Comparison of ENCODE assay signal across 8 mouse cellular contexts in genomic region chr14:122912137-122912536, GRCm38 (mm10). TPM values are rescaled to one million over a fixed set of nuclear protein-coding genes. Genes with fewer than 3 reads are reported as not detected.
DNase-seq lines count a peak whose midpoint lies in the region; ATAC-seq and TF ChIP-seq lines count a peak whose summit lies in the region.

No protein-coding gene starts in this region.

- H3K4me1 ChIP-seq in heart, embryonic 15.5 days (replicated peaks): peaks cover 12% of the 10 kb centered on the region
- peaks cover 0 to 4% of the 10 kb centered on the region in 2 experiments; a peak in 2 of 4 replicates for H3K4me1 ChIP-seq in ES-E14 (ENCODE audit: control insufficient read depth in 2 of 2, insufficient read depth in 2 of 2, low read length in 2 of 2, poor library complexity in 1 of 2)
- 0 out of 2 replicates have a peak, but pooled peaks cover 4% of the 10 kb centered on the region for H3K4me1 ChIP-seq in forebrain, embryonic 16.5 days (replicated peaks; ENCODE audit: control insufficient read depth, insufficient read depth, low read length)

- no peak for DNase-seq in heart, adult 8-10 months (ENCODE audit: low spot score)
- no peak for DNase-seq in ES-E14 (ENCODE audit: low read depth, low spot score)
- no peak for DNase-seq in embryo, embryonic 11 days
- DNase-seq in thymus, postnatal 10 days (ENCODE audit: low spot score in 2 of 2): no peak
- DNase-seq in adrenal gland, adult 2 months: no peak

- H3K27me3 ChIP-seq in heart, embryonic 15.5 days: no peaks in the 10 kb centered on the region
- H3K27me3 ChIP-seq in forebrain, embryonic 16.5 days (replicated peaks; ENCODE audit: control insufficient read depth, insufficient read depth, low read length): peaks cover 6% of the 10 kb centered on the region; the same call in 1 of the 2 replicates

- no peak overlapping the region; the same call in 1 of the 2 replicates for H3K9ac ChIP-seq in heart, embryonic 15.5 days
- H3K9ac ChIP-seq in ES-E14 (ENCODE audit: insufficient read depth, low read depth, low read length, poor library complexity, severe bottlenecking): no peak overlapping the region
- H3K9ac ChIP-seq in forebrain, embryonic 16.5 days (replicated peaks; ENCODE audit: low read depth, low read length): no peak overlapping the region

- no peak overlapping the region for H3K27ac ChIP-seq in heart, embryonic 15.5 days
- H3K27ac ChIP-seq in ES-E14 (ENCODE audit: insufficient read depth, low read depth, low read length, poor library complexity, severe bottlenecking) (no peak overlapping the region), macrophage (no peak overlapping the region)
- H3K27ac ChIP-seq in forebrain, embryonic 16.5 days (ENCODE audit: low read length): no peak overlapping the region

- in situ Hi-C loops in ES-E14 (cut with MboI; ENCODE audit: low sequenced_read_pairs in 2 of 2, unreplicated experiment in 2 of 2): no loop called here

- WGBS in heart, embryonic 15.5 days: 67% methylated on average over 1 of the region's 1 CpGs
- 47% methylated on average over 1 of the region's 1 CpGs for WGBS in forebrain, embryonic 16.5 days
- 82% methylated on average over 1 of the region's 1 CpGs for WGBS in macrophage (ENCODE audit: missing documents)

- no peak for ATAC-seq in heart, embryonic 15.5 days (replicated peaks; ENCODE audit: insufficient number of reproducible peaks, insufficient read depth, low FRiP score, low read depth)
- no peak for ATAC-seq in forebrain, embryonic 16.5 days

- 0 out of 2 replicates have a peak, but pooled peaks cover 4% of the 10 kb centered on the region for H3K36me3 ChIP-seq in heart, embryonic 15.5 days
- H3K36me3 ChIP-seq in ES-E14 (ENCODE audit: control insufficient read depth, insufficient read depth, low read length, poor library complexity, severe bottlenecking) (no peaks in the 10 kb centered on the region), macrophage (ENCODE audit: inconsistent target) (no peaks in the 10 kb centered on the region)
- H3K36me3 ChIP-seq in forebrain, embryonic 16.5 days (ENCODE audit: control insufficient read depth, insufficient read depth): 0 out of 2 replicates have a peak, but pooled peaks cover 2% of the 10 kb centered on the region

- no peaks in the 10 kb centered on the region for H3K9me3 ChIP-seq in heart, embryonic 15.5 days (replicated peaks)
- no peaks in the 10 kb centered on the region for H3K9me3 ChIP-seq in ES-E14 (ENCODE audit: control insufficient read depth, insufficient read depth, low read depth, low read length)
- H3K9me3 ChIP-seq in forebrain, embryonic 16.5 days (ENCODE audit: control insufficient read depth, low read length): peaks cover 4% of the 10 kb centered on the region; the same call in 1 of the 2 replicates

- H3K79me2 ChIP-seq in macrophage (ENCODE audit: inconsistent target): no peaks in the 10 kb centered on the region

- H3K4me2 ChIP-seq in heart, embryonic 15.5 days: peak overlapping the region; percentile 94
- H3K4me2 ChIP-seq in forebrain, embryonic 16.5 days (ENCODE audit: low read length): peak overlapping the region; percentile 73; the same call in 1 of the 2 replicates

- peak overlapping the region; percentile 79 for H3K4me3 ChIP-seq in heart, embryonic 15.5 days
- H3K4me3 ChIP-seq in ES-E14 (ENCODE audit: insufficient read depth in 1 of 2, low read depth in 1 of 2, low read length in 2 of 2, poor library complexity in 1 of 2, severe bottlenecking in 1 of 2): peak overlapping the region; percentile 86 to 88; a peak in 3 of 4 replicates
- H3K4me3 ChIP-seq in forebrain, embryonic 16.5 days (replicated peaks; ENCODE audit: low read length): no peak overlapping the region
- peak overlapping the region; percentile 48 for H3K4me3 ChIP-seq in macrophage (ENCODE audit: inconsistent target)

TF ChIP-seq in ES-E14, 5 proteins besides CTCF, POLR2A, EP300 and RAD21:
- no peak for TF ChIP-seq HCFC1 (IDR thresholded peaks at IDR 0.05; ENCODE audit: borderline replicate concordance, insufficient read depth, low read length)
- no peak for TF ChIP-seq ZC3H11A (IDR thresholded peaks at IDR 0.05; ENCODE audit: borderline replicate concordance, low read depth, low read length)
- no peak for TF ChIP-seq CHD2 (IDR thresholded peaks at IDR 0.05; ENCODE audit: low read depth, low read length)
- no peak for TF ChIP-seq MAFK (IDR thresholded peaks at IDR 0.05; ENCODE audit: insufficient read depth, low read depth, low read length)
- TF ChIP-seq ZNF384 (IDR thresholded peaks at IDR 0.05; ENCODE audit: low read depth, low read length): no peak

RNA-seq across cellular contexts. Expression of gene Ggact, which starts 1.4 kb away (rescaled TPM):
- polyA plus RNA-seq in heart, embryonic 15.5 days (2015; fragmentation: Nextera tagmentation; extraction: Ambion mirVana): 13.0 and 15.0 TPM in 2 replicates
- total RNA-seq in heart, adult 8-10 months (2022): 10 to 100 TPM; 27.2 to 33.2 (median 28.1) TPM
- 13.6 and 17.4 TPM in 2 replicates for total RNA-seq in ES-E14 (2012; rRNA removed)
- 6.2 and 6.5 TPM in 2 replicates for polyA plus RNA-seq in forebrain, embryonic 16.5 days (2015; fragmentation: Nextera tagmentation; extraction: Ambion mirVana)
- 10 to 100 TPM in 7 of 26 experiments, 1 to 10 TPM in 19; 1.6 to 21.9 (median 6.6) TPM for total RNA-seq in macrophage (2018; cell fraction: chromatin; rRNA removed)
- 10 to 100 TPM in 16 of 26 experiments, 1 to 10 TPM in 10; 8.1 to 21.3 (median 10.7) TPM for total RNA-seq in macrophage (2018; cell fraction: cytosol; rRNA removed)
- 10 to 100 TPM in 3 of 26 experiments, 1 to 10 TPM in 23; 2.8 to 25.7 (median 5.0) TPM for total RNA-seq in macrophage (2018; cell fraction: nucleus; rRNA removed)
- 9.9 to 18.0 TPM (median 11.1 TPM) in 3 replicates for polyA plus RNA-seq in macrophage (2018)
- 10 to 100 TPM; 55.0 to 91.5 TPM for total RNA-seq in adrenal gland, adult 2 months (2021)
- 34.0 and 36.4 TPM in 2 replicates for polyA plus RNA-seq in adrenal gland, adult 2 months (2012; rRNA removed)
